Mouse (Mus musculus): ENCODE data around the gene Arsg. TPM values are rescaled to one million over a fixed set of nuclear protein-coding genes. Genes with fewer than 3 reads are reported as not detected.

Arsg gene
- polyA plus RNA-seq, 1 experiment from 2014 or later, result 4.2 TPM

DNA sequence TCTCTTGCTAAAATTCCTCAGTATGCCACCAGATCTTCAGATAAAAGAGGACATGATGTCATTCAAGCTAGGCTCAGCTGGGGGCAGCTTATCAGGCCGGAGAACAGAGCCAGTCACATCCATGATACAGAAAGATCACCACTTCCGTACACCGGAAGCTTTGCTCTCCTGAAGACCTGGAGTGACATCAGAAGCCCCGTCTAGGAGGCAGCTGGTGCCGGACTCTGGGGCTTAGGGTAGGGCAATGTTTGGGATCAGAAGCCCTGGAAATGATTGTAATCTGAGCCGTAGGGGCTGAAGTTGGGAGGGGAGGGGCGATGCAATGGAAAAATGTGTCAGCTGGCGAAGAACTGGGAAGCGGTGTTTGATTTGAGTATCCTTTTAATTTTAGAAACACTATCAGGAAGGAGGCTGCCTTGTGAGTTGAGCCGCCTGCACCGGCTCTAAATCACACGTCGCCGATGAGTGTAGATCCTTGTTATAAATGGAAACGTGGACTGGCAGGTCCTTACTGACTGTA is 149.4 kb downstream of the Arsg start:
- H3K4me2 ChIP-seq (replicated peaks), result peak overlapping the region; percentile 55
- no peaks in the 10 kb centered on the region for H3K9me3 ChIP-seq
- no peaks in the 10 kb centered on the region for H3K36me3 ChIP-seq
- H3K4me3 ChIP-seq, result peak overlapping the region; percentile 18
- peaks cover 10% of the 10 kb centered on the region for H3K4me1 ChIP-seq
- 12% methylated on average over 15 of the region's 15 CpGs for WGBS
- peak overlapping the region; percentile 1; the same call in 1 of the 2 replicates for H3K9ac ChIP-seq
- H3K27ac ChIP-seq, result no peak overlapping the region
- 0 out of 2 replicates have a peak, but pooled peaks have one; percentile 60 for ATAC-seq (ENCODE audit: low FRiP score, low read depth)
- H3K27me3 ChIP-seq, result no peaks in the 10 kb centered on the region

Small RNAs within 50 kb of the gene (microRNA-seq; reads per million reads assigned to microRNA genes)
- gene Gm25540, result not detected

Other genes starting within 250 kb of the Arsg start
- gene Rgs9, start 175.2 kb upstream of the Arsg start, polyA plus RNA-seq (2015; fragmentation: Nextera tagmentation; extraction: Ambion mirVana), result 4.9 TPM in 2 replicates
- gene Gna13, start 110.5 kb upstream of the Arsg start, polyA plus RNA-seq (2015; fragmentation: Nextera tagmentation; extraction: Ambion mirVana), result 21.6 and 21.7 TPM in 2 replicates
- gene 9930022D16Rik, start 59.5 kb upstream of the Arsg start, polyA plus RNA-seq (2015; fragmentation: Nextera tagmentation; extraction: Ambion mirVana), result not detected in 2 replicates
- 46.9 and 48.5 TPM in 2 replicates for gene Amz2, start 47.4 kb upstream of the Arsg start, polyA plus RNA-seq (2015; fragmentation: Nextera tagmentation; extraction: Ambion mirVana)
- gene Slc16a6, start 224 bp downstream of the Arsg start, polyA plus RNA-seq (2015; fragmentation: Nextera tagmentation; extraction: Ambion mirVana), result 3.7 and 3.8 TPM in 2 replicates
- 51.0 and 52.7 TPM in 2 replicates for gene Wipi1, start 138.6 kb downstream of the Arsg start, polyA plus RNA-seq (2015; fragmentation: Nextera tagmentation; extraction: Ambion mirVana)
- gene Prkar1a, start 176.0 kb downstream of the Arsg start, polyA plus RNA-seq (2015; fragmentation: Nextera tagmentation; extraction: Ambion mirVana), result 346 and 360 TPM in 2 replicates
- 3.1 and 3.3 TPM in 2 replicates for gene Fam20a, start 248.9 kb downstream of the Arsg start, polyA plus RNA-seq (2015; fragmentation: Nextera tagmentation; extraction: Ambion mirVana)